Mouse (Mus musculus): ENCODE data around the gene Gm49027. TPM values are rescaled to one million over a fixed set of nuclear protein-coding genes. Genes with fewer than 3 reads are reported as not detected.

Gene Gm49027
- polyA plus RNA-seq, 1 experiment from 2014 or later, result 0.34 TPM

- no peak within 1 kb of the TSS for H3K9ac ChIP-seq (ENCODE audit: low read depth, low read length)
- no peak within 1 kb of the TSS for H3K27ac ChIP-seq
- 88% methylated on average over 5 of the region's 5 CpGs for WGBS
- ATAC-seq (replicated peaks; ENCODE audit: low FRiP score, low read depth) (no peak), DNase-seq (ENCODE audit: low spot score) (no peak)
- H3K4me2 ChIP-seq (ENCODE audit: low read length), result no peak within 1 kb of the TSS
- no peak for TF ChIP-seq CTCF (IDR thresholded peaks at IDR 0.05; ENCODE audit: low read depth)
- H3K36me3 ChIP-seq (ENCODE audit: insufficient read depth, low read length), result 0 out of 2 replicates have a peak, but pooled peaks cover 5% of the 10 kb centered on the region
- no peaks in the 10 kb centered on the region for H3K27me3 ChIP-seq (ENCODE audit: insufficient read depth, low read length)
- no peaks in the 10 kb centered on the region for H3K4me1 ChIP-seq (replicated peaks; ENCODE audit: insufficient read depth, low read length)
- no peak within 1 kb of the TSS for H3K4me3 ChIP-seq (replicated peaks; ENCODE audit: low read depth, low read length)
- no peaks in the 10 kb centered on the region for H3K9me3 ChIP-seq (replicated peaks; ENCODE audit: low read length)
Observed at GRCm38 (mm10) chr5:123510160-123510559, 15.1 kb downstream of the Gm49027 start, which contains the start of gene B3gnt4. Gene B3gnt4 (plus strand): TSS chr5:123510460.

DNA sequence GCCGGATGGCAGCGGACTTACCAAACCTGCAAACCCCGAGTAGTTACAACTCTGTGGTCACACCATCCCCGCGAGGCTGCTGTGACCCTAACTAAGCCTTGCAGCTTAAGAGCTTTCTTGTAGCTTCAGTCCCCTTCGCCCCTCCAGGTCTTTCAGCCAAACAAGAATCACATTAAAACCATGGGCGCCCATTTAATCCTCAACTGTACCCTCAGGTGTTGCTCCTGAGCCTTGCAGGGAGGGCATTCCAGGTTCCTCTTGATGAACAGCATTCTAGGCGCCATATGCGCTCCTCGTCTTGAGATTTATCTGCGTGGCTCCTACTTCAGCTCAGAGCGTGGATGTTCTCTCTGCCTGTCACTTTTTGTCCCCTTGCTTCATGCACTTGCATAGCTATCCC is 16.4 kb downstream of the Gm49027 start:
- peak overlapping the region; percentile 92 for H3K4me2 ChIP-seq (ENCODE audit: low read length)
- DNase-seq (ENCODE audit: low spot score) (no peak), ATAC-seq (replicated peaks; ENCODE audit: low FRiP score, low read depth) (no peak)
- H3K36me3 ChIP-seq (ENCODE audit: insufficient read depth, low read length), result 0 out of 2 replicates have a peak, but pooled peaks cover 5% of the 10 kb centered on the region
- no peaks in the 10 kb centered on the region for H3K9me3 ChIP-seq (replicated peaks; ENCODE audit: low read length)
- no peak overlapping the region for H3K27ac ChIP-seq
- H3K9ac ChIP-seq (ENCODE audit: low read depth, low read length), result peak overlapping the region; percentile 52; the same call in 1 of the 2 replicates
- WGBS, result 7% methylated on average over 12 of the region's 12 CpGs
- TF ChIP-seq CTCF (IDR thresholded peaks at IDR 0.05; ENCODE audit: low read depth), result no peak
- no peaks in the 10 kb centered on the region for H3K27me3 ChIP-seq (ENCODE audit: insufficient read depth, low read length)
- H3K4me3 ChIP-seq (replicated peaks; ENCODE audit: low read depth, low read length), result peak overlapping the region; percentile 53
- no peaks in the 10 kb centered on the region for H3K4me1 ChIP-seq (replicated peaks; ENCODE audit: insufficient read depth, low read length)

GRCm38 (mm10) chr5:123507936-123508723 is 17.2 kb downstream of the Gm49027 start:
- Histone ChIP-seq H3K9ac (ENCODE audit: low read depth, low read length) (peak overlapping the region; percentile 52), H3K36me3 (ENCODE audit: insufficient read depth, low read length) (0 out of 2 replicates have a peak, but pooled peaks cover 5% of the 10 kb centered on the region), H3K4me1 (replicated peaks; ENCODE audit: insufficient read depth, low read length) (no peaks in the 10 kb centered on the region), H3K27me3 (ENCODE audit: insufficient read depth, low read length) (no peaks in the 10 kb centered on the region), H3K9me3 (replicated peaks; ENCODE audit: low read length) (no peaks in the 10 kb centered on the region), H3K4me3 (replicated peaks; ENCODE audit: low read depth, low read length) (peak overlapping the region; percentile 53), H3K27ac (no peak overlapping the region), H3K4me2 (ENCODE audit: low read length) (peak overlapping the region; percentile 92)
- DNase-seq (ENCODE audit: low spot score), result peak; percentile 92
- ATAC-seq (replicated peaks; ENCODE audit: low FRiP score, low read depth), result peak; percentile 86
- under 1% methylated on average over 58 of the region's 59 CpGs for WGBS
- TF ChIP-seq CTCF (IDR thresholded peaks at IDR 0.05; ENCODE audit: low read depth), result peak; percentile 31

DNA sequence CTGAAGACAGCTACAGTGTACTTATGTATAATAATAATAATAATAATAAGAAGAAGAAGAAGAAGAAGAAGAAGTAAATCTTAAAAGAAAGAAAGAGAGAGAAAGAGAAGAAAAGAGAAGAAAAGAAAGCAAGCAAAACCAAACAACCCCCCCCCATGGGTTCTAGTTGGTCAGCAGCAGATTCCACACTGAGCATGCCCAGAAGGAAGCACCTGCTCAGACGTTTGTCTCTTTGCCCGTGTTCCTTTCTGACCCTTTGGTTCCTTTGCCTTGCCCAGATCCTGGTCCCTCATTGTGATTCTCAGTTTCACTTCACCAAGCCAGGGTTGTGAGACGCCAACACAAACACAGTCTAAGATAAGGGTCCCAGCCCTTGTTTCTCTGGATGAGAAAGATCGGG is 23.3 kb downstream of the Gm49027 start:
- Histone ChIP-seq H3K4me2 (ENCODE audit: low read length) (no peak overlapping the region), H3K27ac (no peak overlapping the region), H3K9ac (ENCODE audit: low read depth, low read length) (no peak overlapping the region), H3K9me3 (replicated peaks; ENCODE audit: low read length) (no peaks in the 10 kb centered on the region), H3K4me3 (replicated peaks; ENCODE audit: low read depth, low read length) (no peak overlapping the region), H3K27me3 (ENCODE audit: insufficient read depth, low read length) (no peaks in the 10 kb centered on the region), H3K36me3 (ENCODE audit: insufficient read depth, low read length) (no peaks in the 10 kb centered on the region), H3K4me1 (replicated peaks; ENCODE audit: insufficient read depth, low read length) (no peaks in the 10 kb centered on the region)
- DNase-seq (ENCODE audit: low spot score) (no peak), ATAC-seq (replicated peaks; ENCODE audit: low FRiP score, low read depth) (no peak)
- WGBS, result 68% methylated on average over 4 of the region's 4 CpGs
- no peak for TF ChIP-seq CTCF (IDR thresholded peaks at IDR 0.05; ENCODE audit: low read depth)

- Histone ChIP-seq H3K27ac (no peak overlapping the region), H3K27me3 (ENCODE audit: insufficient read depth, low read length) (no peaks in the 10 kb centered on the region), H3K4me2 (ENCODE audit: low read length) (no peak overlapping the region), H3K9me3 (replicated peaks; ENCODE audit: low read length) (no peaks in the 10 kb centered on the region), H3K4me3 (replicated peaks; ENCODE audit: low read depth, low read length) (no peak overlapping the region), H3K4me1 (replicated peaks; ENCODE audit: insufficient read depth, low read length) (no peaks in the 10 kb centered on the region), H3K36me3 (ENCODE audit: insufficient read depth, low read length) (no peaks in the 10 kb centered on the region), H3K9ac (ENCODE audit: low read depth, low read length) (no peak overlapping the region)
- ATAC-seq (replicated peaks; ENCODE audit: low FRiP score, low read depth) (no peak), DNase-seq (ENCODE audit: low spot score) (peak; percentile 44)
- peak; percentile 68 for TF ChIP-seq CTCF (IDR thresholded peaks at IDR 0.05; ENCODE audit: low read depth)
- WGBS, result 38% methylated on average over 4 of the region's 4 CpGs
Observed at GRCm38 (mm10) chr5:123499717-123500116, 25.6 kb downstream of the Gm49027 start.

DNA sequence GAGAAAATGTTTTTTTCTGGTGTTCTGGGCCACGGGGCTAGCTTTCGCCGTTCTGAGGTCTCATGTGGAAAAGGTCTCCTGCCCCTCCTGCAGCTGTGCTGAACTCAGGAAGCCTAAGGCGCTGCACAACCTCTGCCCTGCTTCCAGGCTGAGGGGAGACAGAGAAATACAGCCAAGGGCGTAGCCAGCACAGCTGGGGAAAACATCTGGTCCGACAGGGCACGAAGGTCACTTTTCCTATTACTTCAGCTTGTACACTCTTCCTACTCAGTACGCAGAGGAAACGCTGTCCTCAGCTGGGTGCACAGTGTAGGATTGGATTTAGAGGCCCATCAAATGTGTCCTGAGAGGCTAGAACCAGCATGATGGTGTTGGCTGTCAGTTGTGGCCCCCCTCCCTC is 35.4 kb downstream of the Gm49027 start:
- no peak overlapping the region for H3K4me3 ChIP-seq (replicated peaks; ENCODE audit: low read depth, low read length)
- TF ChIP-seq CTCF (IDR thresholded peaks at IDR 0.05; ENCODE audit: low read depth), result no peak
- ATAC-seq (replicated peaks; ENCODE audit: low FRiP score, low read depth) (no peak), DNase-seq (ENCODE audit: low spot score) (peak; percentile 27)
- no peak overlapping the region for H3K9ac ChIP-seq (ENCODE audit: low read depth, low read length)
- 0 out of 2 replicates have a peak, but pooled peaks cover 4% of the 10 kb centered on the region for H3K4me1 ChIP-seq (replicated peaks; ENCODE audit: insufficient read depth, low read length)
- H3K4me2 ChIP-seq (ENCODE audit: low read length), result no peak overlapping the region
- H3K9me3 ChIP-seq (replicated peaks; ENCODE audit: low read length), result no peaks in the 10 kb centered on the region
- no peaks in the 10 kb centered on the region for H3K27me3 ChIP-seq (ENCODE audit: insufficient read depth, low read length)
- 28% methylated on average over 9 of the region's 9 CpGs for WGBS
- H3K36me3 ChIP-seq (ENCODE audit: insufficient read depth, low read length), result no peaks in the 10 kb centered on the region
- H3K27ac ChIP-seq, result no peak overlapping the region
